ENCODE assay signal across 23 mouse cellular contexts in genomic region chr8:48100100-48100787, GRCm38 (mm10). TPM values are rescaled to one million over a fixed set of nuclear protein-coding genes. Genes with fewer than 3 reads are reported as not detected.
DNase-seq lines count a peak whose midpoint lies in the region; ATAC-seq and TF ChIP-seq lines count a peak whose summit lies in the region.
"Had no signal": no experiment of that assay in that cellular context is flagged by ENCODE, and none has a peak within 500 bp of the region (broad histone marks: within the 10 kb centered on the region; RNA-seq: fewer than 3 reads in every experiment).

No protein-coding gene starts in this region.

- TF ChIP-seq CTCF in midbrain, postnatal 0 days (IDR thresholded peaks at IDR 0.05): no peak

- H3K9me3 ChIP-seq in embryonic facial prominence, embryonic 14.5 days (ENCODE audit: control insufficient read depth, low read length): 0 out of 2 replicates have a peak, but pooled peaks cover 6% of the 10 kb centered on the region
- peaks cover 6% of the 10 kb centered on the region; the same call in 1 of the 2 replicates for H3K9me3 ChIP-seq in embryonic facial prominence, embryonic 10.5 days
- no peaks in the 10 kb centered on the region for H3K9me3 ChIP-seq in midbrain, embryonic 11.5 days (ENCODE audit: control insufficient read depth, low read length)
- H3K9me3 ChIP-seq in midbrain, postnatal 0 days (ENCODE audit: low read length): no peaks in the 10 kb centered on the region
- H3K9me3 ChIP-seq: forebrain, embryonic 15.5 days had no signal

- ATAC-seq in embryonic facial prominence, embryonic 14.5 days (ENCODE audit: low read depth): no peak; the same call in 1 of the 2 replicates
- no peak for ATAC-seq in midbrain, embryonic 11.5 days (ENCODE audit: low FRiP score)
- ATAC-seq in midbrain, postnatal 0 days (ENCODE audit: low FRiP score): no peak
- ATAC-seq: CD4-positive, CD25-positive, alpha-beta regulatory T cell, adult 4 months; forebrain, embryonic 15.5 days; inflammation-experienced regulatory T-cells, adult 6 months; liver, embryonic 12.5 days had no signal

- no peak overlapping the region for H3K4me3 ChIP-seq in embryonic facial prominence, embryonic 14.5 days (ENCODE audit: low read depth, low read length)
- no peak overlapping the region for H3K4me3 ChIP-seq in embryonic facial prominence, embryonic 10.5 days
- no peak overlapping the region for H3K4me3 ChIP-seq in midbrain, embryonic 11.5 days (ENCODE audit: low read depth, low read length)
- no peak overlapping the region for H3K4me3 ChIP-seq in midbrain, postnatal 0 days (ENCODE audit: low read depth, low read length)
- H3K4me3 ChIP-seq: forebrain, embryonic 15.5 days; layer of hippocampus, adult 2 months; liver, embryonic 12.5 days had no signal

- H3K4me2 ChIP-seq in embryonic facial prominence, embryonic 14.5 days (ENCODE audit: low read depth, low read length): no peak overlapping the region
- no peak overlapping the region for H3K4me2 ChIP-seq in midbrain, embryonic 11.5 days
- no peak overlapping the region for H3K4me2 ChIP-seq in midbrain, postnatal 0 days (ENCODE audit: low read depth, low read length, poor library complexity, severe bottlenecking)
- H3K4me2 ChIP-seq: forebrain, embryonic 15.5 days; hindbrain, embryonic 14.5 days; liver, embryonic 12.5 days had no signal

- WGBS in embryonic facial prominence, embryonic 14.5 days: 61% methylated on average over 14 of the region's 14 CpGs
- WGBS in embryonic facial prominence, embryonic 10.5 days: 77% methylated on average over 14 of the region's 14 CpGs
- 83% methylated on average over 14 of the region's 14 CpGs for WGBS in midbrain, embryonic 11.5 days
- WGBS in midbrain, postnatal 0 days: 68% methylated on average over 14 of the region's 14 CpGs

- H3K27ac ChIP-seq in embryonic facial prominence, embryonic 14.5 days (replicated peaks; ENCODE audit: low read depth, low read length): no peak overlapping the region
- no peak overlapping the region for H3K27ac ChIP-seq in embryonic facial prominence, embryonic 10.5 days (replicated peaks)
- no peak overlapping the region for H3K27ac ChIP-seq in midbrain, embryonic 11.5 days (ENCODE audit: low read depth, low read length)
- H3K27ac ChIP-seq in midbrain, postnatal 0 days (ENCODE audit: low read depth, low read length): no peak overlapping the region
- H3K27ac ChIP-seq: forebrain, embryonic 15.5 days; hindbrain, embryonic 14.5 days; layer of hippocampus, adult 2 months; liver, embryonic 12.5 days; stomach, postnatal 0 days had no signal

- H3K36me3 ChIP-seq in embryonic facial prominence, embryonic 14.5 days (ENCODE audit: control insufficient read depth, insufficient read depth, low read length): no peaks in the 10 kb centered on the region
- H3K36me3 ChIP-seq in embryonic facial prominence, embryonic 10.5 days (replicated peaks): no peaks in the 10 kb centered on the region
- no peaks in the 10 kb centered on the region for H3K36me3 ChIP-seq in midbrain, embryonic 11.5 days (ENCODE audit: control insufficient read depth, insufficient read depth, low read length)
- H3K36me3 ChIP-seq in midbrain, postnatal 0 days (ENCODE audit: insufficient read depth, low read length): no peaks in the 10 kb centered on the region
- H3K36me3 ChIP-seq: forebrain, embryonic 15.5 days; liver, embryonic 12.5 days had no signal

- no peaks in the 10 kb centered on the region; the same call in 1 of the 2 replicates for H3K27me3 ChIP-seq in embryonic facial prominence, embryonic 14.5 days (replicated peaks; ENCODE audit: control insufficient read depth, insufficient read depth, low read length)
- H3K27me3 ChIP-seq in embryonic facial prominence, embryonic 10.5 days (replicated peaks; ENCODE audit: low read depth, poor library complexity, severe bottlenecking): peaks cover 8% of the 10 kb centered on the region; the same call in 1 of the 2 replicates
- H3K27me3 ChIP-seq in midbrain, embryonic 11.5 days (ENCODE audit: control insufficient read depth, insufficient read depth, low read length): no peaks in the 10 kb centered on the region
- H3K27me3 ChIP-seq in midbrain, postnatal 0 days (ENCODE audit: insufficient read depth, low read length): no peaks in the 10 kb centered on the region
- H3K27me3 ChIP-seq: forebrain, embryonic 15.5 days had no signal

- H3K4me1 ChIP-seq in embryonic facial prominence, embryonic 14.5 days (ENCODE audit: control insufficient read depth, insufficient read depth, low read length): peaks cover 6% of the 10 kb centered on the region
- peaks cover 14% of the 10 kb centered on the region for H3K4me1 ChIP-seq in embryonic facial prominence, embryonic 10.5 days
- H3K4me1 ChIP-seq in midbrain, embryonic 11.5 days (ENCODE audit: control insufficient read depth, insufficient read depth, low read length): peaks cover 10% of the 10 kb centered on the region
- H3K4me1 ChIP-seq in midbrain, postnatal 0 days (ENCODE audit: insufficient read depth, low read length): no peaks in the 10 kb centered on the region
- H3K4me1 ChIP-seq: liver, embryonic 12.5 days had no signal

- peak; percentile 57 for DNase-seq in embryonic facial prominence, embryonic 14.5 days (ENCODE audit: low spot score)
- no peak for DNase-seq in embryonic facial prominence, embryonic 10.5 days (ENCODE audit: low spot score)
- peak; percentile 26 for DNase-seq in kidney, postnatal 10 days
- DNase-seq in kidney, adult 11 months: no peak
- peak; percentile 57 for DNase-seq in midbrain, embryonic 11.5 days (ENCODE audit: low spot score, missing footprints)
- DNase-seq in midbrain, postnatal 0 days (ENCODE audit: low spot score): no peak
- DNase-seq in embryo, embryonic 9.5 days (ENCODE audit: extremely low spot score): no peak
- DNase-seq: cerebellum, adult 2 months; cerebellum, postnatal 25 days; embryo, embryonic 11 days; heart, postnatal 4 days; lung, adult 2 months; lung, postnatal 36 days; right cerebral cortex, postnatal 14 days; thymus, adult 2 months; thymus, postnatal 4 days had no signal

- H3K9ac ChIP-seq in embryonic facial prominence, embryonic 14.5 days (ENCODE audit: low read depth, low read length): no peak overlapping the region
- no peak overlapping the region for H3K9ac ChIP-seq in midbrain, embryonic 11.5 days (ENCODE audit: low read length)
- no peak overlapping the region for H3K9ac ChIP-seq in midbrain, postnatal 0 days (replicated peaks; ENCODE audit: low read length, poor library complexity, severe bottlenecking)
- H3K9ac ChIP-seq: forebrain, embryonic 15.5 days; hindbrain, embryonic 14.5 days; liver, embryonic 12.5 days had no signal

RNA-seq across cellular contexts. Expression of gene Dctd, which starts 1.4 kb away (rescaled TPM):
- polyA plus RNA-seq in embryonic facial prominence, embryonic 14.5 days (2014; fragmentation: Nextera tagmentation; extraction: Ambion mirVana): 28.2 and 30.4 TPM in 2 replicates
- polyA plus RNA-seq in embryonic facial prominence, embryonic 10.5 days (2016; fragmentation: Nextera tagmentation; extraction: Ambion mirVana): 57.0 and 58.7 TPM in 2 replicates
- 21.2 and 26.5 TPM in 2 replicates for polyA plus RNA-seq in midbrain, embryonic 11.5 days (2014; fragmentation: Nextera tagmentation; extraction: Ambion mirVana)
- 14.2 and 20.9 TPM in 2 replicates for total RNA-seq in midbrain, postnatal 0 days (2014; rRNA removed)
- polyA plus RNA-seq in midbrain, postnatal 0 days (2015; fragmentation: Nextera tagmentation; extraction: Ambion mirVana): 11.7 and 12.9 TPM in 2 replicates

Comparison
In these comparisons a context has a peak if more than half of its experiments do, and no peak if none do; other contexts are left out.
1. DNase-seq: peak in embryonic facial prominence, embryonic 14.5 days (single experiment), kidney, postnatal 10 days (single experiment) and midbrain, embryonic 11.5 days (single experiment); none in embryonic facial prominence, embryonic 10.5 days (single experiment), kidney, adult 11 months (single experiment), midbrain, postnatal 0 days (single experiment) and embryo, embryonic 9.5 days (single experiment).